Mouse (Mus musculus) MEL (cell line): Measurements from ENCODE around the gene Stk35. TPM values are rescaled to one million over a fixed set of nuclear protein-coding genes. Genes with fewer than 3 reads are reported as not detected.

Experiments used
- DNase-seq: peaks from one replicate; pipeline ENCODE4 v3.0.0; 2011; ENCODE audit warnings: low read depth, low spot score
- H3K27ac ChIP-seq: 2 replicates; pipeline ENCODE4 v1.5.1; 2012; ENCODE audit warnings: low read depth, mild to moderate bottlenecking, control low read depth, low read length, moderate library complexity; ENCODE audit not compliant: control insufficient read depth
- H3K27me3 ChIP-seq, 2 experiments: fragments of 150-350 bp in 1 of 2; sonication (generic) in 1 of 2; 2 replicates each; pipeline ENCODE4 v1.6.1; 2012; ENCODE audit warnings: low read length in 2 of 2, mild to moderate bottlenecking in 2 of 2, improper control_type of control experiment in 1 of 2, moderate library complexity in 1 of 2; ENCODE audit not compliant: insufficient read depth in 2 of 2, control insufficient read depth in 1 of 2
- H3K36me3 ChIP-seq, 2 experiments: 2 replicates each; pipeline ENCODE4 v1.6.1; 2012 to 2014; ENCODE audit warnings: low read length in 2 of 2, improper control_type of control experiment in 1 of 2, inconsistent platforms in 1 of 2, mild to moderate bottlenecking in 1 of 2; ENCODE audit not compliant: insufficient read depth in 2 of 2, control insufficient read depth in 1 of 2
- H3K4me1 ChIP-seq, 2 experiments: fragments of 150-350 bp in 1 of 2; sonication (generic) in 1 of 2; 2 replicates each; pipeline ENCODE4 v1.6.1; 2012; ENCODE audit warnings: low read length in 2 of 2, improper control_type of control experiment in 1 of 2, mild to moderate bottlenecking in 1 of 2; ENCODE audit not compliant: insufficient read depth in 2 of 2, control insufficient read depth in 1 of 2
- H3K4me3 ChIP-seq, 2 experiments: fragments of 150-350 bp in 1 of 2; sonication (generic) in 1 of 2; 2 replicates each; pipeline ENCODE4 v1.5.1; 2012; ENCODE audit warnings: low read depth in 2 of 2, low read length in 2 of 2, mild to moderate bottlenecking in 2 of 2, moderate library complexity in 2 of 2, control low read depth in 1 of 2, improper control_type of control experiment in 1 of 2; ENCODE audit not compliant: control insufficient read depth in 1 of 2, insufficient read depth in 1 of 2
- H3K79me2 ChIP-seq: 2 replicates; pipeline ENCODE4 v1.6.1; 2012; ENCODE audit warnings: mild to moderate bottlenecking, low read length, moderate library complexity; ENCODE audit not compliant: control insufficient read depth, poor library complexity, insufficient read depth
- H3K9ac ChIP-seq: 2 replicates; pipeline ENCODE4 v1.6.1; 2012; ENCODE audit warnings: low read depth, mild to moderate bottlenecking, control low read depth, low read length, moderate library complexity; ENCODE audit not compliant: control insufficient read depth, poor library complexity, severe bottlenecking
- H3K9me3 ChIP-seq: fragments of 150-350 bp; sonication (generic); replicated peaks from 2 replicates; pipeline ENCODE4 v1.6.1; 2012; ENCODE audit warnings: mild to moderate bottlenecking, low read length, improper control_type of control experiment, moderate library complexity; ENCODE audit not compliant: insufficient read depth
- CHD2 ChIP-seq: IDR thresholded peaks from 2 replicates; pipeline ENCODE4 v1.6.1; 2011; ENCODE audit warnings: low read length, improper control_type of control experiment
- EP300 ChIP-seq, 2 experiments: IDR thresholded peaks; 2 replicates each; pipeline ENCODE4 v1.6.1; 2011; ENCODE audit warnings: improper control_type of control experiment in 2 of 2, low read length in 2 of 2, low read depth in 1 of 2, mild to moderate bottlenecking in 1 of 2
- ETS1 ChIP-seq: IDR thresholded peaks from 2 replicates; pipeline ENCODE4 v1.6.1; 2012; ENCODE audit warnings: low read depth, mild to moderate bottlenecking, inconsistent platforms, low read length, improper control_type of control experiment, moderate library complexity
- GATA1 ChIP-seq: IDR thresholded peaks from 2 replicates; pipeline ENCODE4 v1.6.1; 2011; ENCODE audit warnings: low read depth, low read length, improper control_type of control experiment
- HCFC1 ChIP-seq: IDR thresholded peaks from 2 replicates; pipeline ENCODE4 v1.6.1; 2012; ENCODE audit warnings: low read depth, mild to moderate bottlenecking, inconsistent platforms, low read length, improper control_type of control experiment, moderate library complexity
- MAFK ChIP-seq: IDR thresholded peaks from 2 replicates; pipeline ENCODE4 v1.6.1; 2011; ENCODE audit warnings: low read depth, mild to moderate bottlenecking, low read length, improper control_type of control experiment, borderline replicate concordance
- MAX ChIP-seq: IDR thresholded peaks from 2 replicates; pipeline ENCODE4 v1.6.1; 2011; ENCODE audit warnings: low read length, improper control_type of control experiment
- MAZ ChIP-seq: IDR thresholded peaks from 2 replicates; pipeline ENCODE4 v1.6.1; 2012; ENCODE audit warnings: low read depth, mild to moderate bottlenecking, inconsistent platforms, low read length, improper control_type of control experiment
- MEF2A ChIP-seq: IDR thresholded peaks from 2 replicates; pipeline ENCODE4 v1.6.1; 2014; ENCODE audit warnings: low read depth, mild to moderate bottlenecking, inconsistent platforms, low read length, improper control_type of control experiment; ENCODE audit not compliant: poor library complexity, insufficient replicate concordance, severe bottlenecking; ENCODE audit errors: extremely low read depth
- MXI1 ChIP-seq: IDR thresholded peaks from 2 replicates; pipeline ENCODE4 v1.6.1; 2011; ENCODE audit warnings: mild to moderate bottlenecking, low read depth, low read length, improper control_type of control experiment
- MYC ChIP-seq: IDR thresholded peaks from 2 replicates; pipeline ENCODE4 v1.6.1; 2011; ENCODE audit warnings: low read depth, mild to moderate bottlenecking, low read length, improper control_type of control experiment, moderate library complexity
- NRF1 ChIP-seq: IDR thresholded peaks from 2 replicates; pipeline ENCODE4 v1.6.1; 2014; ENCODE audit warnings: low read depth, mild to moderate bottlenecking, inconsistent platforms, low read length, improper control_type of control experiment, moderate library complexity; ENCODE audit not compliant: poor library complexity, insufficient read depth, severe bottlenecking
- POLR2A ChIP-seq, 2 experiments: IDR thresholded peaks; 2 replicates each; pipeline ENCODE4 v1.6.1; 2011 to 2012; ENCODE audit warnings: low read length in 2 of 2, mild to moderate bottlenecking in 2 of 2, control low read depth in 1 of 2, improper control_type of control experiment in 1 of 2, low read depth in 1 of 2, moderate library complexity in 1 of 2; ENCODE audit not compliant: control insufficient read depth in 1 of 2, insufficient read depth in 1 of 2, poor library complexity in 1 of 2
- SIN3A ChIP-seq: IDR thresholded peaks from 2 replicates; pipeline ENCODE4 v1.6.1; 2012; ENCODE audit warnings: low read length, improper control_type of control experiment, inconsistent platforms
- SMC3 ChIP-seq: IDR thresholded peaks from 2 replicates; pipeline ENCODE4 v1.6.1; 2011; ENCODE audit warnings: low read depth, low read length, improper control_type of control experiment
- TBP ChIP-seq: IDR thresholded peaks from 2 replicates; pipeline ENCODE4 v1.8.0; 2011; ENCODE audit warnings: low read depth, low read length, improper control_type of control experiment
- TCF12 ChIP-seq: IDR thresholded peaks from 2 replicates; pipeline ENCODE4 v1.6.1; 2014; ENCODE audit warnings: low read depth, mild to moderate bottlenecking, inconsistent platforms, low read length, improper control_type of control experiment, moderate library complexity
- UBTF ChIP-seq: IDR thresholded peaks from 2 replicates; pipeline ENCODE4 v1.6.1; 2012; ENCODE audit warnings: low read depth, mild to moderate bottlenecking, inconsistent platforms, low read length, improper control_type of control experiment, moderate library complexity, borderline replicate concordance; ENCODE audit not compliant: insufficient read depth
- ZMIZ1 ChIP-seq: IDR thresholded peaks from 2 replicates; pipeline ENCODE4 v1.6.1; 2012; ENCODE audit warnings: low read depth, mild to moderate bottlenecking, inconsistent platforms, low read length, improper control_type of control experiment, moderate library complexity
- polyA plus RNA-seq, 2 experiments: library from polyadenylated mRNA; stranded (reverse) in 1 of 2; unstranded in 1 of 2; fragments of >175 nt in 1 of 2; fragments of >200 nt in 1 of 2; gene quantifications; 2 replicates each; pipeline versions ENCODE4 v1.2.1 to v1.2.4; 2012; ENCODE audit warnings: low replicate concordance in 2 of 2, low read depth in 1 of 2; ENCODE audit not compliant: insufficient read length in 2 of 2, insufficient read depth in 1 of 2, missing spikeins in 1 of 2
- total RNA-seq: library from RNA; depleted of rRNA; stranded (reverse); fragments of 300-350 nt; gene quantifications from 2 replicates; pipeline ENCODE4 v1.2.3, GENCODE M21; 2012

The Stk35 gene
- total and polyA plus RNA-seq, 3 experiments: 7.6 to 28.6 (median 26.6) TPM

DNA sequence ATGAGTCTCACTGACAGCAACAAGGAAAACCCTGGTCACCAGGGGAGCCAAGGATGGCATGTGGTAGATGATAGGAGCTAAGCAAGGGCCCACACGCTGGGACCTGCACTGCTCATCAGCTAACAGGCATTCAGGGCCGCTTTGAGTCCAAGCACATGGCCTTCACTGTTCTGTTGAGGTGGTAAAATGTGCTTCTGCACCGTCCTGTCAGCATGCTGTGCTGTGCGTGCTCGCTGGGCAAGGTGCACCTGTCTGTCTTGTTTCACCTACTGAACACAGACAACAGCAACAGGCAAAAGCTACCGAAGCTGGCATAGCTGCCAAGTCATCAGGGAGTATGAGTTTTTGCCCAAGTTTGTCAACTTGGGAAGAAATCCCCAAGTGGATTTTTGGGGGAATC is 23.9 kb downstream of the Stk35 start:
- TF ChIP-seq GATA1 (no peak), UBTF (no peak), NRF1 (no peak), TBP (no peak), MAFK (no peak), HCFC1 (no peak), POLR2A (IDR thresholded peaks at IDR 0.05; ENCODE audit: control insufficient read depth in 1 of 2, insufficient read depth in 1 of 2, low read depth in 1 of 2, low read length in 2 of 2, poor library complexity in 1 of 2) (no peak), CHD2 (no peak), MEF2A (no peak), MXI1 (no peak)
- H3K27ac ChIP-seq: no peak overlapping the region
- H3K36me3 ChIP-seq: peaks cover 0 to 1% of the 10 kb centered on the region in 2 experiments; a peak in 3 of 4 replicates
- H3K79me2 ChIP-seq: peaks cover 5% of the 10 kb centered on the region
- H3K4me3 ChIP-seq: no peak overlapping the region
- no peaks in the 10 kb centered on the region for H3K27me3 ChIP-seq
- DNase-seq: no peak
- H3K9ac ChIP-seq: no peak overlapping the region
- no peaks in the 10 kb centered on the region for H3K4me1 ChIP-seq
- H3K9me3 ChIP-seq: no peaks in the 10 kb centered on the region

DNA sequence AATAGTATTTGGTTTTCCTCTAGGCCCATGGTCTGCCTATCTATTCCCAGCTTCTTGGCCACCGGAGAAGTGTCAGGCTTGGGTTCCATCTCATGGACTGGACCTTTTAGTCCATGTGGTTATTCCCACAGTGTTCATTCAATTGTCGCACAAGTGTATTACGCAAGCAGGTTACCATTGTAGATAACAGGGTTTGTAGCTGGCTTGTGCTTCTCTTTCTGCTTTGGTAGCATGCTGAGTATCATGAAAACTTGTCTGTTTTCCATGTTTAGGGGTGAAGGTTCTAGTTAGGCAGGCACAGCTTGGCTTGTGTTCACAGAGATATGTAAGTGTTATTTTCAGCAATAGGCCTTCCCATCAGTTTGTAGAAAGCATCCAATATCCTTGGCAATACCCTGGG is 25.8 kb downstream of the Stk35 start:
- Histone ChIP-seq H3K27ac (no peak overlapping the region), H3K9ac (no peak overlapping the region), H3K9me3 (no peaks in the 10 kb centered on the region), H3K79me2 (no peaks in the 10 kb centered on the region), H3K4me1 (no peaks in the 10 kb centered on the region), H3K27me3 (no peaks in the 10 kb centered on the region), H3K36me3 (peaks cover 0 to 1% of the 10 kb centered on the region in 2 experiments; a peak in 2 of 4 replicates), H3K4me3 (no peak overlapping the region)
- DNase-seq: no peak
- no peak for TF ChIP-seq MYC
- no peak for TF ChIP-seq MXI1
- TF ChIP-seq POLR2A (IDR thresholded peaks at IDR 0.05; ENCODE audit: control insufficient read depth in 1 of 2, insufficient read depth in 1 of 2, low read depth in 1 of 2, low read length in 2 of 2, poor library complexity in 1 of 2): no peak
- TF ChIP-seq EP300 (IDR thresholded peaks at IDR 0.05; ENCODE audit: low read depth in 1 of 2, low read length in 2 of 2): no peak
- TF ChIP-seq HCFC1: no peak
- TF ChIP-seq MEF2A: no peak
- no peak for TF ChIP-seq MAZ
- no peak for TF ChIP-seq ETS1
- no peak for TF ChIP-seq ZMIZ1
- TF ChIP-seq SIN3A: no peak
- no peak for TF ChIP-seq TCF12
- TF ChIP-seq SMC3: no peak
- TF ChIP-seq MAX: no peak
